Mouse (Mus musculus): ENCODE results near the gene Kcnn1.
"Not testable (repeated sequence)": the region's sequence is repeated elsewhere in the genome, so short reads cannot be mapped to it uniquely, and the experiment has no call there.

Kcnn1 gene

DNA sequence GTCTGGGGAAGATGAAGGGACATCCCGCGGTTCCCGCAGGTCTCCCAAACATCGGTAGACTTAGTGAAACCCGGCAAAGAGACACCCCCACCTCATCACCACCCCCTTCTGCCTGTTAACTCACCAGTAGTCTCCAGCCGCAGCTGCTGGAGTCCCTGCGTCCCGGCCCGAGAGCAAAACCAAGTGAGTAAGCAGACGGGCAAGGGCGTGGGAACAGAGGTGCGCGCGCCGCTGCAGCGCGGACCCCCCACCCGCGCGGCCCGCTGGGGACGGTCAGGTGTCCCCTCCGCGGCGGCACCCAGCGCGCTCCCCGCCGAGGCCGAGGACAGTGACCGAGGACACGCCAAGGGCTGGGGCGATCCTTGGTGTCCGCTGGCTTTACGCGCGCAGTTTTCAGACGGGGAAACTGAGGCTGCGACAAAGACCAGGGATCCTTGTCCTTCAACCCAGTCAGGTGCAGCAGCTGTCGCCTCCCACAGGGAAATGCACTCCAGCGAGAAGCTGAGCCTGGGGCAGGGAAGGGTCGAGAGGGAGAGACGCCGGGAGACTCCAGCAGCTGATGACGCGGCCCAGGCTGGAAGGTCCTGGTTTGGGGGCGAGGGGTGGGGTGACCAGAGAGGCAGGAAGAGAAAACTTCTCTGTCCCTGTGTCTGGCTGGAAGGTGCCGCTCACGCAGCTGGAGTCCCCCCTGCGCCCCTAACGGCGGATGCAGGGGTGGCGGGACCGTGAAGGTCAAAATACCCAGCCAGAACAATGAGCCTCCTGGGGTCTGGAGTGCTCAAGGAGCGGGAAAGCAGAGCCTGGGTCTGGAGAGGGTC lies at the start of gene Kcnn1:
Gene Kcnn1, minus strand, starts transcription at position 435 of the 818 bp plus-strand sequence.
- no peak for DNase-seq

GRCm38 (mm10) chr8:70911596-70911995 lies 48.5 kb upstream of the Kcnn1 start:
- DNase-seq = no peak

DNA sequence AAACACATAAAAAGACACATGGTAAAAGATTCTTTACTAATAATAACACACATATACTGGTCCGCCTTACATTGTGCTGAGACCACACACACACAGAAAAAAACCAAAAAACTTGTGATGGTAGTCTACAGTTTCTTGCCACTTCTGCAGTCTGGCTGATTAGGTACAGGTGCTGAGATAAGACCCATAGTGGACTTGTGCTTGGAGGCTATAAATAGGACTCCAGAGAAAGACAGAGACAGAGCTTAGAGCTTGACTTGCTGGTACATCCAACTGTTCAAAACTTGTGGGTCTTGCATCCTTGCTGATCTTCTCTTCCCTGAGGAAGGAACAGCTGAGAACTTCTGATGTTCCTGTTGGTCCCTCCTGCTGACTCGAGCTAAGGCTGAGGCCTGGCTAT lies 44.5 kb upstream of the Kcnn1 start:
- DNase-seq = no peak

DNA sequence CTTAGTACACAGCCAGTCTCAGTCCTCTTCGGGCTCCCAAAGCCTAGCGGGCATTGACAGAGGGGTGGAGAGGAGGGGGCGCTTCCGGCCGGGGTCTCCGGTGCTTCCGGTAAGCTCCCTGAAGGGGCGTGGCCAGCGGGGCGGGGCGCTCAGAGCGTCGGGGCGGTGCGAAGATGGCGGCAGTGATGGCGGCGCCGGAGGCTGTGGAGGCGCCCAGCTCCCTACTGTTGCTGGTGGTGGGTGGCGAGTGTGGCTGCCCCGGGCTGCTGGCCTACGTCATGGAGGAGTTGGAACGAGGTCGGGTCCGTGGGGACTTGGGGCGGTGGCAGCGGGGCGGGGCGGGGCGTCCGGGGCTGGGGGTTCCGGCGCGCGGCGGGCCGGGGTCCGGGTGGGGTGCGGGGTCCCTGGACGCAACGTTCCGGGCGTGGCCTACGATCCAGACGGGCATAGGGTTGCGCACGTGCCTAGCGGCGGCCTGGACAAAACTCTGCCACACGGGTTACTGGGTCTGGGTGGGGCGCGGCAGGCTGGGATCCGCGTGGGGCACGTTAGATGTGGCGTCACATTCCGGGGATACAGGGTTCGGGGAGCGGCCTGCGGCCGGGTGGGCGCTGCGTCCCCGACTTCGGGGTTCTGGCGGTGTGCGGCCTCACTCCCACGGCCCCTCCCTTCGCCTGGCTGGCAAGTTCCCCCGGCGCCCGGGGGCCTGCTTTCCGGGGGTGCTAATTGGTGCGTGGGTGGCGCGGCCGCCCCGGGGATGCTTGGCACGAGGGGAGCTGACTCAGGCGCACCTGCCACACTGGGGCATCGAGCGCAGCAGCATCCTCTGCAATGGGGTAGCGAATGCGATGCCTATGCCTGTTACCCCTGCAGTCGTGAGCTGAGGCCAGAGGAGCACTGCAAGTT lies 43.0 kb upstream of the Kcnn1 start, which contains the start of gene Map1s:
Gene Map1s, plus strand, starts transcription at position 102 of the 906 bp plus-strand sequence.
- peak; percentile 62 for DNase-seq

- DNase-seq = no peak
Observed at GRCm38 (mm10) chr8:70905463-70905830, 42.4 kb upstream of the Kcnn1 start.

GRCm38 (mm10) chr8:70904532-70904931 lies 41.5 kb upstream of the Kcnn1 start:
- DNase-seq = peak; percentile 79

- DNase-seq = no peak
Observed at GRCm38 (mm10) chr8:70903582-70903981, 40.5 kb upstream of the Kcnn1 start.

- no peak for DNase-seq
Observed at GRCm38 (mm10) chr8:70903112-70903511, 40.1 kb upstream of the Kcnn1 start.

DNA sequence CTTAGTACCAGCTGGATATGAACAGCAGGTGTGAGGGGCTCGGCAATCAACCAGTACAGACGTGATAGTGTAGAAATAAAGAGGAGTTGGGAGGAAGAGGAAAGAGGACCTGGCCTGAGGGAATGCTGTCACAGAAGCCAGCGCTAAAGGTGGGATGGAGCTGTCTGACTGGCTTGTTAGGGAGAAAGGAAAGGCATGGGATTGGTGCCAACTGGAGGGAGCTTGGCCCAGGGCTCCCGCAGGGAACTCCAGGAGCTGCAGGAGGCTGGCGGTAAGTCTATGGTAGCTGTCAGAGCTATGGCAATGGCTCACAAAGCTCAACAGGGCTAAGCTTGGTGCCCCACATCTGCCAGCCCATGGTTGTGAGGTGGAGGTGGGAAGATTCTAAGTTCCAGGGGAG lies 39.2 kb upstream of the Kcnn1 start:
- no peak for DNase-seq

DNA sequence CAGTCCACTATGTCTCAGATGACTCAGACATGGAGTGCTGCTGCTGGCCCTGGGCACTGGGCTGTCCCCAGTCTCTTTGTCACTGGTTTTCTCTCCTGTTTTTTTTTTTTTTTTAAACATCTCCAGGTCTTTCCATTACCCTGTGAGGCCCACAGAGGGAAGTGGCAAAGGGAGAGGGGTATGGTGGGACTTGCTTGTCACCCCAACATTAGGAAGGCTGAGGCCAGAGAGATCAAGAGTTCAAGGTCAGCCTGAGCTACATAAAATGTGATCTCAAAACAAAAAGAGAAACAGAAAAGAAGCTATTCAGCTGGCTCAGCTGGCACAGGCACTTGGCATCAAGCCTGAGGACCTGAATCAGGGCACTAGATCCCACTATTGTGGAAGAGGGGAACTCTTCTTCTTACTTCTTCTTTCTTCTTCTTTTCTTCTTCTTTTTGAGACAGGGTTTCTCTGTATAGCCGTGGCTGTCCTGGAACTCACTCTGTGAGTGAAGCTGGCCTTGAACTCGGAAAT lies 37.9 kb upstream of the Kcnn1 start:
- no peak for DNase-seq

- no peak for DNase-seq
Observed at GRCm38 (mm10) chr8:70899226-70899625, 36.2 kb upstream of the Kcnn1 start.

DNA sequence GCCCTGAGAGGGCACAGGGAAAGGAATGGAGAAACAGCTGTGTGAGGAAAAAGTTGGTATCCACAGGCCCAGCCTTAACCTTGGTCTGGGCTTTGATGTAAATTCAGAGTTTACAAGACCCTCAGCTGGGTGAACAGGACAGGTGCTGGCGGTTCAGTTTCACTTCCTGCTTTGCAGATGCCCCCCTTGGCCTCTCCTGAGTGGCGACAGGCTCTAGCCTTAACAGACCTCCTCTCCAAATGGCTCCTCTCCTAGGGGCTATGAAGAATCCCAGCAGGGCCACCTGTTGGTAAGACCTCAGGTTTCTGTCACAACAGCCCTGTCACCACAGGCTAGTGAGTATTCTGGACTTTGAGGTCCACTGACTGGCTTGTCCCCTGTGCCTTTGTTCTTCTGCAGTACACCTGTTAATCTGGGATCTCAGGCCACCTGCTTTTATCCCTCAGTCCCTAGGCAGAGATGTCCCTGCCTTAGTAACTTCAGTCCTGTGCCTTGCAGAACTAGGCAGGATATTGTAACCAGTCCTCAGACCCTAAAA lies 35.7 kb upstream of the Kcnn1 start:
- no peak for DNase-seq

- DNase-seq = peak; percentile 88
Observed at GRCm38 (mm10) chr8:70897681-70898413, 34.8 kb upstream of the Kcnn1 start.

DNA sequence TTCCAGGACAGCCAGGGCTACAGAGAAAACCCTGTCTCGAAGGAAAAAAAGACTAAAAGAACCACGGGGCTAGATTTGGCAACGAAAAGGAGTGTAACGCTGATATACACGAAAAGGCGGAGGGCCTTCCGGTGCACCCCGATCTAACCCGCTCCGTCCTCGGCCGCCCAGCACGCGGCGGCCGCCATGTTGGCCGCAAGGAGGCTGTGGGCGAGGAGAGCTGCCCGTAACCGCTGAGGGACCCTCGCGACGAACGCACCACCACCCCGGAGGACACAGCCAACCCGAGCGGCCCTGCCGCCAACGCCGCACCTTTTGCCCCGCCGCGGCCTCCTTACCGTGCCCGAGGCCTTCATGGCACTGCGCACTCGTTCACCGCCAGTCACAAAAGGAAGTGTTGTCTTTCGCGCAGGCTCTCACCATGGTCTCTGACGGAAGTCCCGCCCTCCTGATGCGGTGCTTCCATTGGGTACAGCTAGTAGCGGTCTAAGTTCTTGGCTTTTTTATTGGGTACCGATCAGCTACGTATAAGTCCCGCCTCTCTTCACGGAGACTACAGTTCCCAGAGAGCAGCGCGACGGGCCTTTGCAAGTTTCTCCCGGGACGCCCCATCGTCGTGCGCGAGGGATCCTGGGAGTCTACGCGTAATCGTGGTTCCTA lies 34.1 kb upstream of the Kcnn1 start, which contains the start of gene Rpl18a:
Gene Rpl18a, minus strand, starts transcription at position 392 of the 660 bp plus-strand sequence.
- DNase-seq = peak; percentile 99

GRCm38 (mm10) chr8:70896316-70897020 lies 33.4 kb upstream of the Kcnn1 start:
- no peak for DNase-seq

- DNase-seq = not testable (repeated sequence)
Observed at GRCm38 (mm10) chr8:70895571-70896259, 32.7 kb upstream of the Kcnn1 start.

GRCm38 (mm10) chr8:70894771-70895545 lies 31.9 kb upstream of the Kcnn1 start:
- DNase-seq = no peak

DNA sequence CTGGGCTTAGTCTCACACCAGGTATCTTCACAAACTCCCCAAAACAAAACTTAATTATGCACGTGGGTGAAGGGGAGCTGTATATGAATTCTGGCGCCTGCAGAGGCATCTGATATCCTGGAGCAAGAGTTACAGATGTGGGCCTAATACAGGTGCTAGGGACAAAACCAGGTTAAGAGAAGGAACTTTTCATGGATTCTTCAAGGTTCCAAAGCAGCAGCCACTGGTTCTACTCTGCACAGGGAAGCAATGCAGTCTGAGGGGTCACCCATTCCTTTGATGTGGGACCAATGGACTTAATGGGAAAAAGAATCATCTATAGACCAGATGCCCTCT lies 31.3 kb upstream of the Kcnn1 start:
- DNase-seq = no peak

- DNase-seq = peak; percentile 77
Observed at GRCm38 (mm10) chr8:70893656-70894384, 30.8 kb upstream of the Kcnn1 start.

Measured in kidney, adult 9 months (tissue).